Mouse (Mus musculus): ENCODE data around the gene Hbq1a. TPM values are rescaled to one million over a fixed set of nuclear protein-coding genes. Genes with fewer than 3 reads are reported as not detected.
A peak's percentile ranks its signal among the peaks of the same experiment; 100 is the strongest.
"Not testable (repeated sequence)": the region's sequence is repeated elsewhere in the genome, so short reads cannot be mapped to it uniquely, and the experiment has no call there.

Gene Hbq1a
- polyA plus RNA-seq, 1 experiment from 2014 or later: 7.3 TPM

GRCm38 (mm10) chr11:32285031-32285775, 14.7 kb upstream of the Hbq1a start:
- H3K27ac ChIP-seq (replicated peaks): peak overlapping the region; percentile 92
- peak overlapping the region; percentile 49; the same call in 1 of the 2 replicates for H3K9ac ChIP-seq
- peak overlapping the region; percentile 35 for H3K4me2 ChIP-seq
- H3K4me3 ChIP-seq (replicated peaks): peak overlapping the region; percentile 51
- WGBS (ENCODE audit: insufficient replicate concordance): 38% methylated on average over 7 of the region's 7 CpGs
- H3K9me3 ChIP-seq (replicated peaks): no peaks in the 10 kb centered on the region
- H3K27me3 ChIP-seq: no peaks in the 10 kb centered on the region
- peaks cover 46% of the 10 kb centered on the region for H3K4me1 ChIP-seq (replicated peaks)
- H3K36me3 ChIP-seq (replicated peaks): 0 out of 2 replicates have a peak, but pooled peaks cover 17% of the 10 kb centered on the region
- peak; percentile 70 for ATAC-seq (ENCODE audit: insufficient read depth)

DNA sequence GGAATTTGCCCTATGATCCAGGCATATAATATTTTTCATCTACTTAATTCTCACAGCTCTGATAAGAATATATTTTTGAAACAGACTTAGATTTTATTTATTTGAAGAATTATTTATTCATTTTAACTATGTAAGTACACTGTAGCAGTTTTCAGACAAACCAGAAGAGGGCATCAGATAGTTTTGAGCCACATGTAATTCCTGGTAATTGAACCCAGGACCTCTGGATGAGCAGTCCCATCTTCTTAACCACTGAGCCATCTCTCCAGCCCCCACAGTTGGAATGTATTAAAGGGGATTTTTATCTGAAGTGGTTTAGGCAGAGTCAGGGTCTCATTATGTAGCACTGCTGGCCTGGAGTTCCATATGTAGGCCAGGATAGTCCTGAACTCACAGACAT, 14.0 kb upstream of the Hbq1a start:
- 0 out of 2 replicates have a peak, but pooled peaks have one; percentile 0 for ATAC-seq (ENCODE audit: insufficient read depth)
- peaks cover 45% of the 10 kb centered on the region for H3K4me1 ChIP-seq (replicated peaks)
- peak overlapping the region; percentile 70 for H3K4me2 ChIP-seq
- H3K27ac ChIP-seq (replicated peaks): peak overlapping the region; percentile 98
- H3K9ac ChIP-seq: peak overlapping the region; percentile 79; the same call in 1 of the 2 replicates
- not testable (repeated sequence) for H3K9me3 ChIP-seq (replicated peaks); H3K27me3 ChIP-seq
- peak overlapping the region; percentile 64 for H3K4me3 ChIP-seq (replicated peaks)
- peaks cover 22% of the 10 kb centered on the region for H3K36me3 ChIP-seq (replicated peaks)

DNA sequence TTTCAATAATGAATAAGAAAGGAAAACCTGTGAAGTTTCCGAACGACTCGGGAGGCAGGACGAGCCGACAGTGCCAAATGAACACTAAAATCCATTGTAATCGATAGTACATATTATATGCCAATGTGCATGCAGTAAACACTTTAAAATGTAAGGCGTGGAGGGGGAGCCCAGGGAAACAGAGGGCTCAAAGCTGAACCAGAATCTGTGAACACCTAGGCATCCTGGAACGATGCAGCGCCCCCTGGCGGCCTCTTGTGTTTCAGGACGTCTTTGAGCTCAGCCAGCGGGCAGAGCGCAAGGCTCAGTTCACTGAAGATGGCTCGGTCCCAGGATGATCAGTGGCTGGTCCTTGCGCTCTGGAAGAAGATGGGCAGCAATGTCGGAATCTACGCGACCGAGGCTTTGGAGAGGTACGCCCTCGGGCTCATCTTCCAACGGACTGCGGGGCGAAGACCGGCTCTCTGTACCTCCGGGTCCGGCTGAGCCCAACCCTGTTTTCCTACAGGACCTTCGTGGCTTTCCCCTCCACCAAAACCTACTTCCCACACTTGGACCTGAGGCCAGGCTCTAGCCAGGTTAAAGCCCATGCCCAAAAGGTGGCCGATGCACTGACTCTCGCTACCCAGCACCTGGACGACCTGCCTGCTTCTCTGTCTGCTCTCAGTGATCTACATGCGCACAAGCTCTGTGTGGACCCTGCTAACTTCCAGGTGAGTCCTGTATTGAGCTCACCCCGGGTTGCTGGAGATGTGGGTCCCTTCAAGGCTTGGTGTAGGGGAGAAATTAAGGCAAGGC, 13.0 kb upstream of the Hbq1a start, which contains the start of gene Hbq1b:
Gene Hbq1b (plus strand): TSS at position 271 of the 798 bp plus-strand sequence.
- Histone ChIP-seq H3K9ac (peak within 1 kb of the TSS; percentile 79), H3K36me3 (replicated peaks) (peaks cover 31% of the 10 kb centered on the region), H3K4me3 (replicated peaks) (peak within 1 kb of the TSS; percentile 64), H3K4me1 (replicated peaks) (peaks cover 45% of the 10 kb centered on the region), H3K4me2 (peak within 1 kb of the TSS; percentile 70), H3K27ac (replicated peaks) (peak within 1 kb of the TSS; percentile 98)
- H3K9me3 ChIP-seq (replicated peaks); ATAC-seq (ENCODE audit: insufficient read depth); H3K27me3 ChIP-seq: not testable (repeated sequence)
- 12% methylated on average over 31 of the region's 33 CpGs for WGBS (ENCODE audit: insufficient replicate concordance)

- Histone ChIP-seq H3K9ac (peak overlapping the region; percentile 79), H3K4me3 (replicated peaks) (peak overlapping the region; percentile 64), H3K27ac (replicated peaks) (peak overlapping the region; percentile 98), H3K4me2 (peak overlapping the region; percentile 70), H3K4me1 (replicated peaks) (peaks cover 46% of the 10 kb centered on the region), H3K36me3 (replicated peaks) (peaks cover 31% of the 10 kb centered on the region), H3K9me3 (replicated peaks) (no peaks in the 10 kb centered on the region), H3K27me3 (no peaks in the 10 kb centered on the region)
- 54% methylated on average over 9 of the region's 9 CpGs for WGBS (ENCODE audit: insufficient replicate concordance)
- ATAC-seq (ENCODE audit: insufficient read depth): no peak
Observed at GRCm38 (mm10) chr11:32287493-32287825, 12.4 kb upstream of the Hbq1a start.

GRCm38 (mm10) chr11:32292819-32293218, 7.0 kb upstream of the Hbq1a start:
- H3K27ac ChIP-seq (replicated peaks): peak overlapping the region; percentile 98
- ATAC-seq (ENCODE audit: insufficient read depth); H3K9me3 ChIP-seq (replicated peaks); H3K27me3 ChIP-seq: not testable (repeated sequence)
- peaks cover 40% of the 10 kb centered on the region for H3K36me3 ChIP-seq (replicated peaks)
- H3K4me2 ChIP-seq: peak overlapping the region; percentile 70
- WGBS (ENCODE audit: insufficient replicate concordance): 55% methylated on average over 4 of the region's 4 CpGs
- peak overlapping the region; percentile 30 for H3K4me3 ChIP-seq (replicated peaks)
- peak overlapping the region; percentile 67 for H3K9ac ChIP-seq
- peaks cover 70% of the 10 kb centered on the region for H3K4me1 ChIP-seq (replicated peaks)

- 0 out of 2 replicates have a peak, but pooled peaks have one; percentile 8 for ATAC-seq (ENCODE audit: insufficient read depth)
- H3K9me3 ChIP-seq (replicated peaks); H3K27me3 ChIP-seq: not testable (repeated sequence)
- H3K36me3 ChIP-seq (replicated peaks): peaks cover 38% of the 10 kb centered on the region
- peaks cover 67% of the 10 kb centered on the region for H3K4me1 ChIP-seq (replicated peaks)
- peak overlapping the region; percentile 70 for H3K4me2 ChIP-seq
- WGBS (ENCODE audit: insufficient replicate concordance): 32% methylated on average over 3 of the region's 3 CpGs
- peak overlapping the region; percentile 98 for H3K27ac ChIP-seq (replicated peaks)
- H3K4me3 ChIP-seq (replicated peaks): peak overlapping the region; percentile 49
- peak overlapping the region; percentile 70 for H3K9ac ChIP-seq
Observed at GRCm38 (mm10) chr11:32293479-32293878, 6.4 kb upstream of the Hbq1a start.

- peak within 1 kb of the TSS; percentile 70 for H3K4me2 ChIP-seq
- ATAC-seq (ENCODE audit: insufficient read depth): peak; percentile 77
- not testable (repeated sequence) for H3K9me3 ChIP-seq (replicated peaks); H3K27me3 ChIP-seq
- peak within 1 kb of the TSS; percentile 98 for H3K27ac ChIP-seq (replicated peaks)
- peak within 1 kb of the TSS; percentile 58 for H3K4me3 ChIP-seq (replicated peaks)
- H3K36me3 ChIP-seq (replicated peaks): peaks cover 23% of the 10 kb centered on the region; the same call in 1 of the 2 replicates
- peaks cover 53% of the 10 kb centered on the region for H3K4me1 ChIP-seq (replicated peaks)
- WGBS (ENCODE audit: insufficient replicate concordance): no CpG with 5 or more reads among the region's 4 CpGs
- peak within 1 kb of the TSS; percentile 70 for H3K9ac ChIP-seq
Observed at GRCm38 (mm10) chr11:32296203-32296602, 3.7 kb upstream of the Hbq1a start, which contains the start of gene Hba-a2. Gene Hba-a2, plus strand, starts transcription at chr11:32296489.

DNA sequence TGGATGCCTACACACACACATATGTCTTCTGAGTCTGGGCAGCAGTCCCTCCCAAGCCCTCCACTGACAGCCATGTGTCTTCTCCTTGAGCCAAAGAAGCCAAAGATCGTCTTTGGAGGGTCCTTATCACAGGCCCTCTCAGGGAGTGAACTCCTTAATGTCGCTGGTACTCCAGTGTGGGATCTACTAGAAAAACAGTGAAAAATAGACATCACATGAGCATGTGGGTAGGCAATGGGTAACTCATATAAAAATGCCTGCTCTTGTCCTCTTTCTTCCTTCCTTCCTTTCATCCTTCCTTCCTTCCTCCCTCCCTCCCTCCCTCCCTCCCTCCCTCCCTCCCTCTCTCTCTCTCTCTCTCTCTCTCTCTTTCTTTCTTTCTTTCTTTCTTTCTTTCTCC, 2.5 kb upstream of the Hbq1a start:
- WGBS (ENCODE audit: insufficient replicate concordance): 10% methylated on average over 2 of the region's 2 CpGs
- H3K9ac ChIP-seq: peak overlapping the region; percentile 57
- H3K27me3 ChIP-seq: peaks cover 21% of the 10 kb centered on the region
- peaks cover 30% of the 10 kb centered on the region for H3K36me3 ChIP-seq (replicated peaks)
- peak; percentile 6 for ATAC-seq (ENCODE audit: insufficient read depth)
- H3K27ac ChIP-seq (replicated peaks): peak overlapping the region; percentile 95
- H3K4me2 ChIP-seq: peak overlapping the region; percentile 47
- H3K9me3 ChIP-seq (replicated peaks): not testable (repeated sequence)
- peak overlapping the region; percentile 58 for H3K4me3 ChIP-seq (replicated peaks)
- peaks cover 47% of the 10 kb centered on the region for H3K4me1 ChIP-seq (replicated peaks)

DNA sequence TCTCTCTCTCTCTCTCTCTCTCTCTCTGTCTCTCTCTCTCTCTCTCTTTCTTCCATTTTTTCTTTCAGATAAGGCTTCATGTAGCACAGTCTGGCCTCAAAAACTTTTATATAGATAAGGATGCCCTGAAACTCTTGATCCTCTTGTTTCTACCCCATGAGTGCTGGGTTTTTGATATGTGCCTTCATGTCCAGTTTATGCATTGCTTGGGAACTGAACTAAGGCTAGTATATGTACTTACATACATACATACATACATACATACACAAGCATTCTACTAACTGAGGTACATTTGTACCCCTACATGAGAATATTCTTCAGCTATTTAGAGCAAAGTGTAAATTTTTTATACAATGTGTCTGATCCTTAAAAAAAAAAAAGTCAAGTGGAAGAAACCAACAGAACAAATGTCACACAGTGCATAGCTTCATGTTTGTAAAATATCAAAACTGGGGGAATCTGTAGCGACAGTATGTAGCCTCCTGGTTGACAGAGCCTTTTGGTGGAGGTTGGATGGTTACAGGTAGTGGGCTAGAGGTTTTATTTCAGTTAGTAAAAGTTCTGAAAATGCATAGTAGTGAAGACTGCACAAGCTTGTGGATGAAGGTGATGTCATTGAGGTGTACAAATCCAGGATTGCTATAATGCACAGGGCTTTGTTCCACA, 1.9 kb upstream of the Hbq1a start:
- WGBS (ENCODE audit: insufficient replicate concordance): 65% methylated on average over 1 of the region's 1 CpGs
- H3K9me3 ChIP-seq (replicated peaks): no peaks in the 10 kb centered on the region
- peak overlapping the region; percentile 58 for H3K4me3 ChIP-seq (replicated peaks)
- H3K27ac ChIP-seq (replicated peaks): peak overlapping the region; percentile 95
- H3K27me3 ChIP-seq: peaks cover 25% of the 10 kb centered on the region
- peak; percentile 34 for ATAC-seq (ENCODE audit: insufficient read depth)
- 0 out of 2 replicates have a peak overlapping the region, but pooled peaks have one; percentile 43 for H3K9ac ChIP-seq
- H3K36me3 ChIP-seq (replicated peaks): peaks cover 36% of the 10 kb centered on the region
- peak overlapping the region; percentile 47 for H3K4me2 ChIP-seq
- H3K4me1 ChIP-seq (replicated peaks): peaks cover 48% of the 10 kb centered on the region

DNA sequence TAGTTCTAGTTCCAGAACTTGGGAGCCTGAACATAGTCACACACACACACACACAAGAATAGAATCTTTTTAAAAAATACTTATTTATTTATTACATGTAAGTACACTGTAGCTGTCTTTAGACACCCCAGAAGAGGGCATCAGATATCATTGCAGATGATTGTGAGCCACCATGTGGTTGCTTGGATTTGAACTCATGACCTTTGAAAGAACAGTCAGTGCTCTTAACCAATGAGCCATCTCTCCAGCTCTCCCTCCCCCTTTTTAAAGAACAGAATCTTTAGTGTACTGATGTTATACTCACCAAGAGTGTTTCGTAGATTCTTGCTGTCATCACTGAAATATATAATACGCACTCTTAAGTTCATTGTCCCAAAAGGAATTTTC, 1.3 kb upstream of the Hbq1a start:
- peak overlapping the region; percentile 58 for H3K4me3 ChIP-seq (replicated peaks)
- H3K4me2 ChIP-seq: peak overlapping the region; percentile 47
- no peaks in the 10 kb centered on the region for H3K9me3 ChIP-seq (replicated peaks)
- peaks cover 40% of the 10 kb centered on the region for H3K36me3 ChIP-seq (replicated peaks)
- peak overlapping the region; percentile 95 for H3K27ac ChIP-seq (replicated peaks)
- WGBS (ENCODE audit: insufficient replicate concordance): 91% methylated on average over 2 of the region's 2 CpGs
- peaks cover 28% of the 10 kb centered on the region for H3K27me3 ChIP-seq
- no peak for ATAC-seq (ENCODE audit: insufficient read depth)
- peaks cover 46% of the 10 kb centered on the region for H3K4me1 ChIP-seq (replicated peaks)
- no peak overlapping the region for H3K9ac ChIP-seq

All from liver, embryonic 15.5 days (tissue).